Comparison of ENCODE assay signal across 8 mouse cellular contexts in the genomic region with DNA sequence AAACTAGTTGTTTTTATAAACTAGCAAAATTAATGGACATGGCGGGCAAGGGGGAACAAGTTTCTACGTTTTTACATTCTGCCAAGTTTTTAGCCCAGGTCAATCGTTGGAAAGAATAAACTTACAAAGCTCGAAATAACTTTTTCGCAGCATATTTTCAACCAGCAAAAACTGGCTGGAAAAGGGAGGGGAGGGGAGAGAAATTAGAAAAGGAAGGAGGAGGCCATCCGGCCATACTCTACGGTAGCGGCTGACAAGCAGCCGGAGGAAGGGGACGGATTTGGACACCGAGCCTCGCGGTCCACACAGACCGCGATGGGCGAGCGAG. TPM values are rescaled to one million over a fixed set of nuclear protein-coding genes. Genes with fewer than 3 reads are reported as not detected.
DNase-seq lines count a peak whose midpoint lies in the region; ATAC-seq and TF ChIP-seq lines count a peak whose summit lies in the region.

No protein-coding gene starts in this region.

- peak overlapping the region; percentile 88 for H3ac ChIP-seq in C2C12 (ENCODE audit: control insufficient read depth, insufficient read length, low read depth)

- no peaks in the 10 kb centered on the region for H3K36me3 ChIP-seq in heart, adult 2 months (ENCODE audit: control insufficient read depth, insufficient read depth, low read length)
- peaks cover 33% of the 10 kb centered on the region for H3K36me3 ChIP-seq in C2C12 (ENCODE audit: control insufficient read depth, insufficient read depth)
- H3K36me3 ChIP-seq in forebrain, embryonic 13.5 days (ENCODE audit: poor library complexity, severe bottlenecking), result peaks cover 31% of the 10 kb centered on the region
- H3K36me3 ChIP-seq in liver, embryonic 13.5 days, result peaks cover 35% of the 10 kb centered on the region

- peaks cover 2% of the 10 kb centered on the region for H3K4me1 ChIP-seq in heart, adult 2 months (ENCODE audit: control insufficient read depth, insufficient read depth, low read length)
- peaks cover 11% of the 10 kb centered on the region for H3K4me1 ChIP-seq in forebrain, embryonic 13.5 days
- peaks cover 40% of the 10 kb centered on the region for H3K4me1 ChIP-seq in liver, embryonic 13.5 days (replicated peaks)

- no peaks in the 10 kb centered on the region for H3K9me3 ChIP-seq in forebrain, embryonic 13.5 days (replicated peaks)
- no peaks in the 10 kb centered on the region for H3K9me3 ChIP-seq in liver, embryonic 13.5 days (replicated peaks)

- no peak for TF ChIP-seq POLR2A in heart, adult 2 months (IDR thresholded peaks at IDR 0.05; ENCODE audit: insufficient read depth, low read depth, low read length)

- TF ChIP-seq EP300 in heart, adult 2 months (IDR thresholded peaks at IDR 0.05; ENCODE audit: insufficient read depth, low read depth, low read length), result no peak

- H3K9ac ChIP-seq in heart, adult 2 months (ENCODE audit: low read depth, low read length), result peak overlapping the region; percentile 96
- H3K9ac ChIP-seq in forebrain, embryonic 13.5 days, result peak overlapping the region; percentile 93
- H3K9ac ChIP-seq in liver, embryonic 13.5 days, result peak overlapping the region; percentile 100

- peak overlapping the region; percentile 87 for H3K27ac ChIP-seq in heart, adult 2 months
- peak overlapping the region; percentile 88 for H3K27ac ChIP-seq in forebrain, embryonic 13.5 days
- peak overlapping the region; percentile 94 for H3K27ac ChIP-seq in liver, embryonic 13.5 days

- no peaks in the 10 kb centered on the region for H3K27me3 ChIP-seq in heart, adult 2 months (ENCODE audit: control insufficient read depth, insufficient read depth, low read length)
- peaks cover 4% of the 10 kb centered on the region for H3K27me3 ChIP-seq in C2C12 (ENCODE audit: control insufficient read depth, insufficient read depth, insufficient read length)
- H3K27me3 ChIP-seq in forebrain, embryonic 13.5 days, result no peaks in the 10 kb centered on the region
- no peaks in the 10 kb centered on the region; the same call in 1 of the 2 replicates for H3K27me3 ChIP-seq in liver, embryonic 13.5 days

- ATAC-seq in forebrain, embryonic 13.5 days, result no peak
- ATAC-seq in liver, embryonic 13.5 days (ENCODE audit: low read depth), result no peak
- ATAC-seq in granulocyte monocyte progenitor cell, adult 5-6 weeks (replicated peaks; ENCODE audit: poor library complexity, severe bottlenecking), result no peak; the same call in 1 of the 2 replicates
- ATAC-seq in cerebellum, adult (ENCODE audit: insufficient number of reproducible peaks, low FRiP score, low TSS enrichment), result no peak

- H3K4me2 ChIP-seq in forebrain, embryonic 13.5 days, result peak overlapping the region; percentile 64
- peak overlapping the region; percentile 80 for H3K4me2 ChIP-seq in liver, embryonic 13.5 days

- WGBS in heart, adult 2 months, result under 1% methylated on average over 17 of the region's 17 CpGs
- under 1% methylated on average over 17 of the region's 17 CpGs for WGBS in forebrain, embryonic 13.5 days
- WGBS in liver, embryonic 13.5 days (ENCODE audit: insufficient replicate concordance), result under 1% methylated on average over 17 of the region's 17 CpGs

- H3K4me3 ChIP-seq in heart, adult 2 months, result peak overlapping the region; percentile 94
- H3K4me3 ChIP-seq in C2C12 (ENCODE audit: insufficient read depth, poor library complexity, severe bottlenecking), result peak overlapping the region; percentile 75
- peak overlapping the region; percentile 87 for H3K4me3 ChIP-seq in forebrain, embryonic 13.5 days
- H3K4me3 ChIP-seq in liver, embryonic 13.5 days (replicated peaks), result peak overlapping the region; percentile 99

- no peak for DNase-seq in heart, adult 2 months
- no peak for DNase-seq in heart, postnatal 25 days (ENCODE audit: low spot score)
- no peak for DNase-seq in liver, embryonic 13.5 days
- no peak for DNase-seq in right cerebral cortex, postnatal 14 days

- no peak for TF ChIP-seq CTCF in heart, adult 2 months (IDR thresholded peaks at IDR 0.05)
- no peak for TF ChIP-seq CTCF in C2C12 (IDR thresholded peaks at IDR 0.05; ENCODE audit: control insufficient read depth, insufficient read depth, insufficient read length)

- peaks cover 39% of the 10 kb centered on the region for H3K79me3 ChIP-seq in C2C12 (ENCODE audit: low read depth)

- intact Hi-C loops in heart, adult 2 months (cut with DNase I), result no loop called here
- intact Hi-C loops in heart, postnatal 25 days (cut with DNase I), result loop anchor here (10.0 kb wide), 2 partner anchors 211 to 531 kb away; partner anchors contain the start of genes Snrnp48 and Txndc5

- no peaks in the 10 kb centered on the region for H3K79me2 ChIP-seq in heart, adult 2 months (replicated peaks; ENCODE audit: control insufficient read depth, insufficient read depth, low read length)
- H3K79me2 ChIP-seq in C2C12 (ENCODE audit: control insufficient read depth, insufficient read depth), result peaks cover 57% of the 10 kb centered on the region

TF ChIP-seq in C2C12, 6 proteins besides CTCF, POLR2A, EP300 and RAD21:
- TF ChIP-seq CEBPB (IDR thresholded peaks at IDR 0.05; ENCODE audit: low read depth), result no peak
TF ChIP-seq in C2C12: peak in this region for 0.

RNA-seq across cellular contexts. Expression of gene Ssr1, which starts 0.7 kb away (rescaled TPM):
- 10 to 100 TPM; 41.7 to 44.9 TPM for total RNA-seq in heart, adult 2 months (2021)
- 10.0 and 17.2 TPM in 2 replicates for polyA plus RNA-seq in heart, adult 2 months (2012; rRNA removed)
- total RNA-seq in heart, postnatal 25 days (2021), result 10 to 100 TPM; 41.8 to 41.9 TPM
- 70.7 TPM for polyA plus RNA-seq in C2C12 (2012; fragmentation: generic; extraction: Trizol)
- 77.3 and 77.5 TPM in 2 replicates for polyA plus RNA-seq in forebrain, embryonic 13.5 days (2015; fragmentation: Nextera tagmentation; extraction: Ambion mirVana)
- 93.6 and 119 TPM in 2 replicates for polyA plus RNA-seq in liver, embryonic 13.5 days (2015; fragmentation: Nextera tagmentation; extraction: Ambion mirVana)
- total RNA-seq in granulocyte monocyte progenitor cell, adult 5-6 weeks (2014; fragmentation: Nextera tagmentation), result 144 and 158 TPM in 2 replicates
- 263 and 333 TPM in 2 replicates for total RNA-seq in granulocyte monocyte progenitor cell, adult 5-6 weeks (2017)

RNA-seq across cellular contexts. Expression of gene Riok1, which starts 43.5 kb away (rescaled TPM):
- total RNA-seq in heart, adult 2 months (2021), result 1 to 10 TPM; 8.4 to 9.0 TPM
- 8.3 and 11.5 TPM in 2 replicates for polyA plus RNA-seq in heart, adult 2 months (2012; rRNA removed)
- 10 to 100 TPM in 1 of 2 experiments, 1 to 10 TPM in 1; 8.8 to 10.6 TPM for total RNA-seq in heart, postnatal 25 days (2021)
- 11.8 TPM for polyA plus RNA-seq in C2C12 (2012; fragmentation: generic; extraction: Trizol)
- 57.2 and 58.2 TPM in 2 replicates for polyA plus RNA-seq in forebrain, embryonic 13.5 days (2015; fragmentation: Nextera tagmentation; extraction: Ambion mirVana)
- 26.2 and 30.0 TPM in 2 replicates for polyA plus RNA-seq in liver, embryonic 13.5 days (2015; fragmentation: Nextera tagmentation; extraction: Ambion mirVana)
- 41.5 and 43.2 TPM in 2 replicates for total RNA-seq in granulocyte monocyte progenitor cell, adult 5-6 weeks (2014; fragmentation: Nextera tagmentation)
- 88.8 and 97.5 TPM in 2 replicates for total RNA-seq in granulocyte monocyte progenitor cell, adult 5-6 weeks (2017)

RNA-seq across cellular contexts. Expression of gene Cage1, which starts 43.5 kb away (rescaled TPM):
- 1 to 10 TPM; 1.6 to 2.3 TPM for total RNA-seq in heart, adult 2 months (2021)
- polyA plus RNA-seq in heart, adult 2 months (2012; rRNA removed), result 0.12 and 0.41 TPM in 2 replicates
- total RNA-seq in heart, postnatal 25 days (2021), result 1 to 10 TPM; 1.3 TPM
- polyA plus RNA-seq in C2C12 (2012; fragmentation: generic; extraction: Trizol), result 0.09 TPM
- 1.2 and 1.8 TPM in 2 replicates for polyA plus RNA-seq in forebrain, embryonic 13.5 days (2015; fragmentation: Nextera tagmentation; extraction: Ambion mirVana)
- 0.50 and 0.60 TPM in 2 replicates for polyA plus RNA-seq in liver, embryonic 13.5 days (2015; fragmentation: Nextera tagmentation; extraction: Ambion mirVana)
- 0.62 and 3.0 TPM in 2 replicates for total RNA-seq in granulocyte monocyte progenitor cell, adult 5-6 weeks (2014; fragmentation: Nextera tagmentation)
- total RNA-seq in granulocyte monocyte progenitor cell, adult 5-6 weeks (2017), result 0.98 and 2.2 TPM in 2 replicates
